Mouse (Mus musculus) G1E (cell line): ENCODE measurements around the gene 1700020D05Rik.

Experiments
- CTCF ChIP-seq: IDR thresholded peaks from 2 replicates; pipeline ENCODE4 v1.5.1; 2012; ENCODE audit warnings: low read depth, low read length, inconsistent platforms, mixed read lengths
- GATA1 ChIP-seq: IDR thresholded peaks from 2 replicates; pipeline ENCODE4 v1.6.1; 2012; ENCODE audit warnings: borderline replicate concordance, low read length, inconsistent platforms, mixed read lengths

GRCm38 (mm10) chr19:5490898-5491708, 12.5 kb downstream of the 1700020D05Rik start:
- no peak for TF ChIP-seq CTCF
- no peak for TF ChIP-seq GATA1
